Mouse (Mus musculus): ENCODE measurements around the gene Gm15517.

DNA sequence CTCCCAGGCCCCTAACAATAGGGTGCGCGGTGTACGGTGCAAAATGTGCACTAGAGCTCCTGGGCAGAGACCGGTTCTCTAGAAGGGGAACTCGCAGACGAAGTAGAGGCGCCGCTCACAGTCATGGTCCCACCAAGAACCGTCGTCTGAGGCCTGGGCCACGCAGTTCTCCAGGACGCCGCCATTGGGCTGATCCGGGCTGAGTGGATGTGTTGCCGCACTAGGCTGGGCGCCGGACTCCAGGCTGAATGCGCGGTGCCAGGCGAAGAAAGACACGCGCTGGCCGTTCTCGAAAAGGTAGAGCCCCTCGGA is 43.2 kb downstream of the Gm15517 start:
- TF ChIP-seq CTCF (IDR thresholded peaks at IDR 0.05; ENCODE audit: borderline replicate concordance, insufficient read depth, low read depth, low read length) (no peak), POLR2A (IDR thresholded peaks at IDR 0.05; ENCODE audit: borderline replicate concordance, insufficient read depth, low read length) (no peak)

Data from cerebellum, adult 2 months (tissue).